Mouse (Mus musculus) spleen, postnatal 36 days (tissue): ENCODE measurements around the gene Mex3b.

Experiments
- DNase-seq, 2 experiments: peaks; one replicate each; pipeline ENCODE4 v3.0.0; 2022; ENCODE audit warnings: low spot score in 2 of 2, mixed read lengths in 1 of 2

Gene Mex3b

DNA sequence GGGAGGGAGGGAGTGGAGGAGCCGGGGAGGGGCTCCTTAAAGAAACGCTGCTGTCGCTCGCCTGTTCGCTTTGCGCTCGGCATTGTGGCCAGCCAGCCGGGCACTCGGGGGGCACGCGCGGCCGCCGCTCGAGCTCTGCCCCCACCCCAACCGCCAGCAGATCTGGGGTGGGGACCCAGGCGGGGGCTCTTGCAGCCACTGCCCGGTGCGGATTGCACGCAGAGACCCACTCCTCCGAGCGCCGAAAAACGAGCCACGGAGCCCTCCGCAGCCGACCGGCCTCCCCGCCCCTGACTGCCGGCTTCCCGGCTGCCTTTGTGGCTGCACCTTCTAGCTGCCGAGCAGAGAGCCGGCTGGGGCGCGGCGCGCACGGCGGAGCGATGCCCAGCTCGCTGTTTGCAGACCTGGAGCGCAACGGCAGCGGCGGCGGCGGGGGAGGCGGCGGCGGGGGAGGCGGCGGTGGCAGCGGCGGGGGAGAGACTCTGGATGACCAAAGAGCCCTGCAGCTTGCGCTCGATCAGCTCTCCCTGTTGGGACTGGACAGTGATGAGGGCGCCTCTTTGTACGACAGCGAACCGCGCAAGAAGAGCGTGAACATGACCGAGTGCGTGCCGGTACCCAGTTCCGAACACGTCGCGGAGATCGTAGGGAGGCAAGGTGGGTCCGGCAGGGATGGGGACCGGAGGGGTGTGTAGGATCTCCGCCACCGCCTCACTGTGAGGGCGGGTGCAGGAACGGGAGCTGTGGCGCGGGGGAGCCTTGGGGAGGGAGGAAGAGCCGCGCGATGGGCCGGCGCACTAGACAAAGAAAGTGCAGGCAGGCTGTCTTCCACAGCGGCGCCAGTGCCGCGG, at the start of gene Mex3b:
Gene Mex3b, plus strand, starts transcription at position 63 of the 851 bp plus-strand sequence.
- DNase-seq: peak; percentile 52 to 54

DNA sequence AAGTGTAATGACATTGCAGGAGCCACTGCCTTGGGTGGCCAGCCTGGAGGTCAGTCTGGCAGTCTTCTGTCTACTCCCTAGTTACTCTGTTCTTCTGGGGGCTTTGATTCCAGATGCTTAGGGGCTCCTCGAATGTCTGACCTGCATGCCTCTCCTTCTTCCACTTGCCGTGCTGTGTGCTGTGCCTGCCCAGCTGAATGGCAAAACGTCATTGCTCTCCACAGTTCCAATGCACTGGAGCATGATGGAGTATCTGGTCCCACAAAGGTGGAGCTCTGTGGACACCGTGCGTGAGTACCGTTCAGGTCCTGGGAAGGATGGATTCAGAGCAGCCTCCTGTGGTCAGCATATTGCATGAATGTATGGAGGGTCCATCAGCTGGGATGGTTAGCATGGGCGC, 47.6 kb upstream of the Mex3b start:
- DNase-seq: no peak

DNA sequence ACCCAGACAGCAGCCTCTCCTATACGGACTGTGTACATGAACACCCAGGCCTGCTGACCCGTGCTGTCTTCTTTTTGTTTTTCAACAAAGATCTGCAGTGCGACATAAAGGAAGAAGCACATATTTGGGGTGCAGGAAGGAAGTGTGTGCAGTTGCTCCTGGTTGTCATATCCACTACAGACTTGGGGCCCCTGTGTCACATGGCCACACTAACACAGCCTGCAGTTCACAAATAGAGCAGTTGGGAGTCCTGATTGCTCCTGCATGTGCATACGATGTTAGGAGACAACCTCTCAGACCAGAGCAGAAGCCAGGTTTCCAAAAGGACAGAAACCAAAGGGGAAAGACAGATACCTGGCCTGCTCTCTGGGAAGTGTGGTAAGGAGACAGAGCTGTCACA, 46.5 kb upstream of the Mex3b start:
- DNase-seq: no peak

DNA sequence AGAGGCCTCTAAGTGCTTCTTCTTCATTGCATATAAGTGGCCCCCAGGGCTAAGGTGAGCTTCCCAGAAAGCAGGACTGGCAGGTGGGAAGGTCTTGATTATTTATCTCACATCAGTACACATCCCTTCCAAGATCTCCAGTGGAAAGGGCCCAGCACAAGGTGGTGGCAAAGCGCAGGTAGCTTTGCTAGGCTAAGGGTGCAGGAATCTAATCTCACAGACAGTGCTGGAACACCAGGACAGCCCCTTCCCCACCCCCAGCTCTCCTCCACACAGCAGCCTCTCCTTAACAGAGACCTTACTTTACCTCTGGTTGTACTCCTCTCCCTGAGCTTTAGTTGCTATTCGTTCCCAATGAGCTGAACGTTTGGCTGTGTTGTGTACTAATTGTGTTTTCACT, 45.6 kb upstream of the Mex3b start:
- no peak for DNase-seq

DNA sequence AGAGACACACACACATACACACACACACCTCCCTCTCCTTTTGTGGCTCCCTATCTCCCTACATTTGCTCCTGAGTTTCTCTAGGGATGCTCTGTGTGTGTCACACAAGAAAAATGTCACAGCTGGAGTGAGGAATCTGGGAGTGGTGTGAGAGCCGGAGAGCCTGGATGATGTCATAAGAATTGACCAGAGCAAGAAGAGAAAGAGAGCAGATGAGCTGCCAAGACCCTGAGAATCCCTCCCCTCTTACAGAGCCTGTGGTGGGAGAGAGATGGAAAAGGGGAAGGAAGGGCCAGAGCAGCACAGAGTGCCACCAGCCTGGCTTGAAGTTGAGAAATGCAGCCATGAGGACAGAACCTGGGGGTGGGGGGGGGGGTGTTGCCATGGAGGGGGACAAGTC, 44.6 kb upstream of the Mex3b start:
- DNase-seq: no peak

DNA sequence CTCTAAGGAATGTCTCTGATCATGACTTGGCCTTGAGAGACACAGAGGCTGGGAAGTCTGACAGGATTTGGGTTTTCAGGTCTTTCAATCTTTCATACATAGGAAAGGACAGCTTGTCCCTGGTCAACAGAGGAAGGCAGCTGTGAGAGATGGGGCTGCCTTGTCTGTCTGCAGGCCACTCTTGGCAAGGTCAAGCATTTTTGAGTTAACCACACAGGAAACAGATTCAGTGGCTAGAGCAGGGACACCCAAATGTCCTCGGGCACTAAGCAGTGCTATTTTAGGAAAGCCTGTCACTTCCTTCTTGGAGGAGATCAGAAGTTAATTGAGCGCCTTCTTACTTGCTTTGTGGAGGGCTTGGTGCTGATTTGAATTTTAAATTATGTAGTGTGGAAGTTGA, 38.9 kb upstream of the Mex3b start:
- DNase-seq: no peak

DNA sequence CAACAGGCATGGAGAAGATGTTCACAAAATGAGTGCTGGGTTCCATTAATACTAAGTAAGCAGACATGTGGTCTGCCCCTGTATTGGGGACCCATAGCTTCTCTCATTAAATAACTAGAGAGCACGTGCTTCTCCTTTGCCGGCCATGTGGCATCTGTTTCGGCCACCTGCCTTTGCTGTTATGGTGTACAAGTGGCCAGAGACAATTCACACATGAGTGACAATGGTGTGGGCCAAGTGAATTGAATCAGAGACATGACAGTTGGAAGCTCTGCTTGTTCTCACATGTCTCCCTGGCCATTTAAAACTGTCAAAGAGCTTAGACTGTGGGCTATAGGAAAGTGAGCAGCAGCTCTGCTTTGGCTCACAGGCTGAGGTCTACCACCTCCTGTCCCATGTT, 37.6 kb upstream of the Mex3b start:
- no peak for DNase-seq

DNA sequence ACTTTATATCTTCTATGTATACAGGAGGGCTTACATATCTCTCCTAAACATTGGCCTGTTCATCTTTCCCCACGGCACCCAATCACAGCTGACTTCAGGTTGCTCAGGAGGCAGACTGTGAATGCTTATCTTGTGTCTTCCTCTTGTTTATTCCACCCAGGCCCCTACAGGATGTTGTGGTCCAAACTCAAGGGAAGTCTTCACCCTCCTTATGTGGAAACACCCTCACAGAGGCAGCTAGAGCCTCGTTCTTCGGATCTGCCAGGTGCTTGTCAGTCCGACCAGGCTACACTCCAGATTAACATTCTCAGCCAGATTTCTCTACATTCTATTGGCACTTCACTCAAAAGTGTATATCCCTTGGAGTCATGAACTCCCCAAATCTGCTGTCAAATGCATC, 32.7 kb upstream of the Mex3b start:
- peak; percentile 13 to 15 for DNase-seq

DNA sequence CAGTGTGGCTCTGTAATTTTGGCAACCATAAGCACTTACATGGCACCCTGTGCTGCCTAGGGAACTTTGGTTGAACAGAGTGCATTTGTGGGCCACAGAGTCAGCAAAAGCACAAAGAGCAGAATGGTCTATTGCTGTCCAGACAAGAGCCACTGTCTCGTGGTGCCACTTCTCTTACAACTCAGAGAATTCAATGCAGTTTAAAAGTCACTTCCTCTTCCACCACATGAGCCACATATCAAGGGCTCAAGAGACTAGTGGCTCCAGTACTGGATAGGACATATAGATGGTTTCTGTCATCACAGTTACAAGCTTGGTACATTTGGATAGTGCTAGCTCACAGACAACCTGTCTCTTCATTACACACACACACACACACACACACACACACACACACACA, 28.7 kb upstream of the Mex3b start:
- DNase-seq: no peak

DNA sequence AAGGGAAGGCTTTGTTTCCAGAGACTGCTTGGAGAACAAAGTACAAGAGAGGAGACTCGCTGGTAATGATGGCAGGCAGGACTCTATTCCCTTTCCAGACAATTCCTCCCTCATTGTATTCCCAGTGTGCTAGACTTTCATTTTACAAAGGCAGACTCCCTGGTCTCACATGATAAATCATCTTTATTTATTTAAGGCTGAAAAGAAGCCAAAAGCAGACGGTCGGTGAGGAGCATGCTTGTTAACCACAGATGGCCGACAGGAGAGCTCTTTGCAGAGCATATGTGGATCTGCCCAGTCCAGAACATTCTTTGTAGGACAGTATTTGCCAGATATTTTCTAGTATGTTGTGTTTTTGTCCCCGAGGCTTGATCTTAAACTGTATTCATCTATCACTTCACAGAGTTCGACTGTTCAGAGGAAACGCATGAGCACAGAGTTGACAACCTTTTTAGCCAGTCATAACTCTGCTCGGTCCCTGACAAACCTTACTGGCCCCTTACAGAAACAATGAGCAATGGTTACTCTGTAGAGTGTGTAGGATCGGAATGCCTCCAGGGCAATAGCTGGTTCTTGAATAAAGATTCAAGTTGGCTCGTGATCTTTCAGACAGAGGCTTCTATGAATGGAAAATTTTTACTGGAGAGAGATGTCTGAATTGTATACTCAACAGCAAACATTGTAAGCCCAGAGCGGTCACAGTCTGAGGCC, 28.0 kb upstream of the Mex3b start:
- DNase-seq: no peak

DNA sequence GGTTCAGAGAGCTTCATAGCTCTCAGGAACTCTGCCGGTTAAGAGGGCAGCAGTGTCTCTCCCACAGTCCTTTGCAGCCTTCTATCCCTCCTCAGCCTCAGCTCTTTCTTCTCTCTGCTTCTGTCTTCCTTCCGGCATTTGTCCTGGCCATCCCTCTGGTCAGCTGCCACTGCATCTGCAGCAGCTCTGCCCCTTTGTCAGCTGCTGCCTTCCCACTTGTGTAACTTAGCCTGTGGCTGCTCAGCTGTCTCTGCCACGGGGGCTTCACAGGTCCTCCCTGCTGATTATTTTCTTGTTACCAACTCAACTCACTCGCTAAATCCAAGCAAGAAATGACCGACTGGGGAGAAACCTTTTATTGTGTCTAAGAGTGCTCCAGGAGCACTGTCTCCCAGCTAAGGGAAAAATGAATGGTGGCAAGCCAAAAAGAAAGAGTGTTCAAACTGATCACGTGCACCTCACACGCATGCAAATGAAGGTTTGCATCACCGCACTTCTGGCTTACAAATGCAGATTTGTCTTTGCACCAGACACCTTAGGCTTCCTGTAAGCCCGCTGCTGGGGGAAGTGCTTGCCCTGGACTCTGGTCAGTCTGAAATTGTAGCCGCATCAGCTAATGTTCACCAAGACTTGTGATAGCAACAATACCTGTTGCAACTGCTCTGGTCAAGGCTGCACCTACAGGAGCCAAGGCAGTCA, 24.8 kb upstream of the Mex3b start:
- peak; percentile 41 to 45 for DNase-seq

DNA sequence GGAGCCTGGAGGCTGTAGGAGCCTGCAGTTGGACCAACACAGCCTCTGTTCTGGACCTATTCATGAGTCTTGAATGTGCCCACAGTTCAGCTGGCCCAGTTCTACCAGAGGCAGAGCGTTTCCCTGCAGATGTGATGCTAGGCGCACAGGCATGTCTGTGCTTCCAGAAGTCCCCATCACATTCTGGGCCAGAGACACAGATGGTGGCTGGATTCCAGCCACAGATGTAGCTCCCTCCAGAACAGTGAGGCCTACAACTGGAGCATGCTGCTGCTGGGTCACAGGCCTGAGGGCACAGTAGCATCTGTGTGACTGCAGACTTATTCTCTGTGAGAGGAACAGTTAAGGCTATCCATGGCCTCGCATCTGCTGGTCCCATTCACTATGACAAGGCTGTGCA, 16.4 kb upstream of the Mex3b start:
- no peak for DNase-seq

DNA sequence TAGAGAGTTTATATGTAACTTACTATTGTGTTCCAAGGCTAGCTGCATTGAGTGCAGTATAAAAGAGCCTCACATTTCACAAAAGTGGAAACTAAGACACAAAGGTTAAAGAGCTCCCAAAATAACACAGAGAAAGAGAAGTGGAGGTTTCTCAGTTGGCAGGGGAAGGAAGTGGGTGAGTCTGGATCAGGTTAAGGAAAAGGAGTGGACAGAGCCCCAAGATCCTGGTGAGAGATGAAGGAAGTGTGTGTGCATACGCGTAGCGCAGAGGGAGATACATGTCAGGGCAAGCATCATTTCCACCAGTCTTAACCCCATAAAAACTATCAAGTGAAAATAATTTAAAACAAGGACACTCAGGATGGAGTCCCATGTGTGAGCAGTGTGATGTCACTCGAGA, 15.5 kb upstream of the Mex3b start:
- DNase-seq: no peak

DNA sequence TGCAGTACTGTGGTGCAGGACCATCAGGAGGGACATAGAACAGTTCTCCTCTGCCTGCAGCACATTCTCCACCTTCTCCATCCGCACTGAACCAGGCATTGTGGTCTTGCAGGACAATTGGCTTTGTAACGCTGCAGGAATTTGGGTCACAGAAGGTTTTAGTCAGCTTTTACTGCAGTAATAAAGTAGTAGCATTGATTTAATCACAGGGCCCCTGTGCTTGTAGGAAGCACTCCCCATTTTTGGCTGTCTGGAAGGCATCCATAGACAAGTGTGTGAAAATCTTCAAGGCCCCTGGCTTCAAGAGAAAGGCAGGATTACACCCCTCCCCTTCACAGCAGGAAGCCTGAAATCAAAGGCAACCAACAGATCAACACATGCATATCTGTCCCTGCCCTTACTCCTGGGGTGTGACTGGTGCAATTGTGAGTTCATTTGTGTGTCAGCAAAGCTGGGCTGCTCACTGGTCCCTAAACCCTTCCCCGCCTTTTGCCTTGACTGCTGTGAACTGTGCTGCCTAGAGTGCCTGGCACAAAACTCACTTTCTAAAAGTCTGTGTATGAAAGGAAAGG, 12.9 kb upstream of the Mex3b start:
- DNase-seq: no peak

DNA sequence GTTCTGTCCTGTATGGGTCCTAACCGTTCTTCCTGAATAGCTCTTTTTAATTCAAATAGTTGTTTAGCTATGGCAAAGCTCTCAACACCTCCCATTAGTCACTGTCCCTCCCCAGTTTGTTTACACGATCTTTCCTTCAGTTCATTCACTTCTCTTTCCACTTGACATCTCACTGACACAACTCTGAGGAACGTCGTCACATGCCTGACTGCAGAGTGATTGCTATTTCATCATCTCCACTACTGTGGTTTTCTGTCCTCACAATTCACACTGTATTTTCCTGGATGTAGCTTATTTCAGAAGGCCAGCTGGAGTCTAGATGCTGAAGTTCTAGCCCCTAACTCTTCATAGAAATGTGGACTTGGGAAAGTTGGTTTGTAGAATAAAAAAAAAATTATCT, 8.5 kb upstream of the Mex3b start:
- no peak for DNase-seq

DNA sequence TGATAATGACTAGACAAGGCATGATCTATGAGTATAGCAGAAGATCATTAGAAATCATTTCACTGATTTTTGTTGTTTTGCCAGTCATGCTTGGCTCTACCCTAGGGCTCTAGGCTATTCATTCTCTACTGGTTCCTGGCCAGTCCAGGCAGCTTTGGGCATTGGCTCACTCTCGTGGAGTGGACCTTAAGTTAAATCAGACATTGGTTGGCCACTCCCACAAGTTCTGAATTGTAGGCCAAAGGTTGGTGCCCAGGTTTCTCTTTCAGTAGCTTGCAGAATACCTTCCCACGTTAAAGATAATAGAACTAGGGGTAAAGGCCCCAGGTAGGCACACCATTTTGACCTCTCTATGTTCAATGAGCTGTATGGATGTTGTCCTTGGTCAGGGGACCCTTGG, 6.5 kb upstream of the Mex3b start:
- no peak for DNase-seq

DNA sequence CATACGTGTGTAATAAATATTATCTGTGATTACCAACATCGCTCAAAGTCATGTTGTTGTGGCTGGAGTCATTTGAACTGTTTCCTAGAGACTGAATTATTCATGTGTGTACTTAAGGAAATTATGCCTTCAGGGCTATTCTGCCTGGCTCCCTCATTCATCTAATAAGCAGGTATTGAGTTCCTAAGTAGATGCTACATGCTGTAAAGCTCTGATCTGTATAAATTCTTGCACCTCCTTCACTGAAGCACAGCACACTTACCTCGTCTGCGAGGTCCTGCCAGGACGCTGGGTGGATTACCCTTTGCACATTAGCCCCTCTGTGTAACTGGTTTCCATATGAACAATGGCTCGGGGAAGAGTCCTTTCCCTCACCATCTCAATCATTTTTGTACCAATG, 3.8 kb upstream of the Mex3b start:
- no peak for DNase-seq

DNA sequence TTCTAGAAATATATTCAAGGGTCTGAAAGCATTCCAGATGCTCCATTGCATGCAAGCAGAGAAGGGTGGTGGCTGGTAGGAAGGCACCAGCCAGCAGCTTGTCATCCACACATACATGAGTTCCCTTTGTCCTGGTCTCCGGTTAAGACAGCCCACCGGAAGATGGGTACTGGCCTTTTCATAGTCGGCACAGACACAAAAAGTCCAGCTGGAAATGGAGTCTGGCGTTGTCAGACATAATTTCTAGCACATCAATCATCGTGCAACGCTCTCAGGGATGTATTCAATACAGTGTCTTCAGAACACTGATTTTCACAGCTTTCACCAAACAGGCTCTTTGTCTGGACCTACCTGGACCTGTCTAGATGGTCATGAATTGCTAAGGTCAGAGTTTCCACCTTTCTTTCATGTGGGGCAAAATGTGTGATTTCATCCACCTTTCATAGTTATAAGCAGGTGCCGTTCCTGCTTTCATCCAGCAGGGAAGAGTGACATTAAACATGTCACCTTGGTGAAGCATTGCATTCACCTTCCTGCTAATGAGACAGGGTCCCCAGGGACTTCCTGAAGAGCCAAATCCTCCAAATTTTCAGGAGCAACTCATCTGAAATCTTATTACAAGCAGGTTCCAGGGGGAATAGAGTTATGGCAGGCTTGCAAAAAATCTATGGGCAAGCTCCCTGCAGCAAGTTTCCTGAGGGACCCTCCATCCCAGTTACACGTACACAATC, 2.7 kb upstream of the Mex3b start:
- no peak for DNase-seq

DNA sequence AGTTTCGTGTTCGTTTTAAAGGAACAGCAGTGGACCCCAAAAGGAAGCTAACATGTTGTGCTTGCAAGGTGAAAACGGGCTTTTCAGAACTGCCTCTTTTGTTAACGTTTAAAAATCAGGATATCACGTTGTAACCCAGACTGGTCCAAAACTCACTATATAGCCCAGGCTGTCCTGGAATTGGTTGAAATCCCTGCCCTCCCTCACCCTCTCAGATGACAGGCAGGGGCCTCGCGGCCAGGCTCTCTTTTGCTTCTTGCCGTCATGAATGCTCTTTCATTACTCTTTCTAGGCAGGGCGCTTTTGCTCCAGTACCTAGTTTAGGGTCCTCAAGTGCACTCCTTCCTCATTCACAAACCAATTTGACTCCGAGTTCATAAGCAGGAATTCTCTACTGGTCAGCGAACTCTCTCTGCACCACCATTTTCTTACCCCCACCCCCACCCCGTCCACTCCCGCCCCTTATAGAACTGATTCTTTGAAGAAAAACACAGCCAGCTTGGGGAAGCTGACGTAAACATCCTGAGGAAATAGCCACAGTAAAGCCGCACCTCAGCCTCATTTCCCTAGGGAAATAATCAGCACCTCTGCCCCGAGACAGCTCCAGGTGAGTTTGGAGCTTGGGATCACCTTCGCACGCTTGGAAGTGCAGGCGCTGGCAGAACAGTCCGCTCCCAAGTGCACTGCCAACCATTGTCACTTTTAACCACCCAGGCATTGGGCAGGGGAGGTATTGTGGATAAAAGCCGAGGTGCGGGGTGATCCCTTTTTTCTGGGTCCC, 2.0 kb upstream of the Mex3b start:
- DNase-seq: peak; percentile 23 to 31

DNA sequence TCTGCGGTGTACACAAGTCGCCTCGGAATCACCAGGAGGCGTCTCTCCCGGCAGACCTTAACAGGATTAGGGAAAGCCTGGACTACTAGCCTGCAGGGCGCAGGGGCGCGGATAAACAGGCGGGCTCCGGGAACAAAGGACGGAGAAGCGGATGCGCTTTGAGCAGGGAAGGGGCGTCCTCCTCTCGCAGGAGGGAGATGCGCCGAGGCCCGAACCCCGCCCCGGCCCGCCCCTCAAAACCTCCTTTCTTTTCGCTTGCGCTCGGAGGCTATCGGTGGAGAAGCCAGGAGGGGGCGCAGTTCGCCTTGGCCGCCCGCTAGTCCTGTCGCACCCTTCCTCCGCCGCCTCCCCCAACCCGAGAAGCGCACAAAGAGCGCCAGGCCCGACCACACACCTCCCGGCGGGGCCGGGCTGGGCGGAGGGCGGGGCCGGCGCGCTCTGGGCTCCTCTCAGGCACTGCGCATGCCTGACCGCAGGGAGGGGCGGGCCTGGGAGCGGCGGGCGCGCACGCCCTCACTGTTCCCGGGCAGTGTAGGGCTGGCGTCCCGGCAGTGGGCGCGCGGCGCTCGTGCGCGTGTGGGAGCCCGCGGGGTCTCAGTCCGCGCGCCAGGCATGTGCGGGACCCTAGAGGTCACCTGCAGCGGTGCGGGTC, 1.2 kb upstream of the Mex3b start:
- peak; percentile 98 for DNase-seq
